Mouse (Mus musculus) thymus, postnatal 36 days (tissue): ENCODE data around the gene Cryab.

Experiments
- DNase-seq, 2 experiments: peaks; one replicate each; pipeline ENCODE4 v3.0.0; 2022; ENCODE audit warnings: mixed read lengths in 2 of 2

The Cryab gene

GRCm38 (mm10) chr9:50745806-50746205 lies 5.3 kb upstream of the Cryab start:
- no peak for DNase-seq

- DNase-seq, result no peak
Observed at GRCm38 (mm10) chr9:50746214-50746677, 4.9 kb upstream of the Cryab start, which contains the start of gene 2310030G06Rik. TSS of gene 2310030G06Rik (minus strand) at chr9:50746536.

- no peak for DNase-seq
Observed at GRCm38 (mm10) chr9:50750706-50751105, 419 bp upstream of the Cryab start.

GRCm38 (mm10) chr9:50752054-50752602 lies 1.0 kb downstream of the Cryab start, which contains the start of gene Hspb2:
TSS of gene Hspb2 (minus strand) at chr9:50752354.
- DNase-seq, result no peak

GRCm38 (mm10) chr9:50752784-50753615 lies 1.9 kb downstream of the Cryab start:
- DNase-seq, result no peak

- no peak for DNase-seq
Observed at GRCm38 (mm10) chr9:50753947-50754346, 2.8 kb downstream of the Cryab start.

- no peak for DNase-seq
Observed at GRCm38 (mm10) chr9:50756711-50757110, 5.6 kb downstream of the Cryab start.

GRCm38 (mm10) chr9:50761520-50762243 lies 10.6 kb downstream of the Cryab start:
- DNase-seq, result no peak

- no peak for DNase-seq
Observed at GRCm38 (mm10) chr9:50763331-50763730, 12.2 kb downstream of the Cryab start.

GRCm38 (mm10) chr9:50767531-50768106 lies 16.5 kb downstream of the Cryab start:
- no peak for DNase-seq

- peak; percentile 97 to 98 for DNase-seq
Observed at GRCm38 (mm10) chr9:50768107-50769002, 17.2 kb downstream of the Cryab start, which contains the start of gene Fdxacb1. TSS of gene Fdxacb1 (plus strand) at chr9:50768236.

- no peak for DNase-seq
Observed at GRCm38 (mm10) chr9:50770011-50770410, 18.9 kb downstream of the Cryab start.

GRCm38 (mm10) chr9:50774026-50774462 lies 22.9 kb downstream of the Cryab start:
- no peak for DNase-seq

- peak; percentile 87 to 89 for DNase-seq
Observed at GRCm38 (mm10) chr9:50774991-50775612, 24.0 kb downstream of the Cryab start, which contains the start of the genes Alg9 and 1110032A03Rik. TSS of gene Alg9 (plus strand) at chr9:50775019. TSS of gene 1110032A03Rik (minus strand) at chr9:50775520.

GRCm38 (mm10) chr9:50775662-50776126 lies 24.6 kb downstream of the Cryab start:
- DNase-seq, result no peak

GRCm38 (mm10) chr9:50776162-50776760 lies 25.1 kb downstream of the Cryab start:
- no peak for DNase-seq

- DNase-seq, result peak; percentile 62
Observed at GRCm38 (mm10) chr9:50782155-50782554, 31.0 kb downstream of the Cryab start.

- no peak for DNase-seq
Observed at GRCm38 (mm10) chr9:50795266-50795665, 44.1 kb downstream of the Cryab start.

GRCm38 (mm10) chr9:50796776-50797175 lies 45.7 kb downstream of the Cryab start:
- DNase-seq, result no peak

GRCm38 (mm10) chr9:50797641-50798040 lies 46.5 kb downstream of the Cryab start:
- DNase-seq, result no peak

- DNase-seq, result no peak
Observed at GRCm38 (mm10) chr9:50798368-50798767, 47.2 kb downstream of the Cryab start.
